Comparison of ENCODE assay signal across 8 mouse cellular contexts in the genomic region with DNA sequence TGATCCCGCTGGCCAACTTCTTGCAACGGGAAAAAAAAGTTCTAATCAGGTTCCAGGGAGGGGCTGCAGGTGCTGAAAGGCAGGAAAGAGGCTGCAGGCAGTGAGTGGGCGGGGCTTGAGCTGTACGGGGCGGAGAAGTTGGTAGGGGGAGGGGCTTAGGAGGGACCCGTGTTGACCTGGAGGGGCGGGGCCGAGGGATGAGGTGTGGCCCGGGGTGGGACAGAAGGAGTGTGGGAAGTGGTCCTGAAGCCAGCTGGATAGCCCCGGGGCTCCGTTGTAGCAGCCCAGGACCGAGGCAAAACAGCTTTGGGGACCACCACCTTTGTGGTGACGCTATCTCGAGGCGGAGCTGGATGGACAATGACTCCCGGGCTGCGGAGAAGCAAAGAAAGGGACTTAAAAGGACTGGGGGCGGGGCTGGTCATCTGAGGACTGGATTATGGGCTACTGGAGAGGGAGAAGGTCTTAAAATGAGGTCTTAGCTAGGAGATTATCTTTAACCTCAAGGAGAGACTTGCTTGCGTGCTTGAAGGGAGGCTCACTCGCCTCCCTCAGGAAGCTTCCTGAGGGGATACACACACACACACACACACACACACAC. TPM values are rescaled to one million over a fixed set of nuclear protein-coding genes. Genes with fewer than 3 reads are reported as not detected.
DNase-seq lines count a peak whose midpoint lies in the region; ATAC-seq lines count a peak whose summit lies in the region.

No protein-coding gene starts in this region.

- DNase-seq in heart, postnatal 25 days (ENCODE audit: low spot score) = no peak
- peak; percentile 85 for DNase-seq in embryo, embryonic 9.5 days (ENCODE audit: extremely low spot score)
- DNase-seq in induced T-regulatory cell, adult 2 months (ENCODE audit: low read depth) = peak; percentile 77
- peak; percentile 78 for DNase-seq in testis, postnatal 10 days (ENCODE audit: low spot score)
- DNase-seq in frontal cortex, postnatal 10 days (ENCODE audit: low spot score in 2 of 2) = no peak
- DNase-seq in layer of hippocampus, adult 9-11 months = no peak

- peak overlapping the region; percentile 41 for H3K4me3 ChIP-seq in heart, embryonic 15.5 days

- peaks cover 30% of the 10 kb centered on the region for H3K4me1 ChIP-seq in heart, embryonic 15.5 days (replicated peaks)

- ATAC-seq in heart, embryonic 15.5 days (replicated peaks; ENCODE audit: insufficient number of reproducible peaks, insufficient read depth, low FRiP score, low read depth) = peak; percentile 68
- peak; percentile 48 for ATAC-seq in megakaryocyte progenitor cell, adult 5-6 weeks (replicated peaks; ENCODE audit: poor library complexity)

- 0 out of 2 replicates have a peak overlapping the region, but pooled peaks have one; percentile 19 for H3K9ac ChIP-seq in heart, embryonic 15.5 days

- intact Hi-C loops in heart, postnatal 25 days (cut with DNase I) = no loop called here

- no peaks in the 10 kb centered on the region for H3K36me3 ChIP-seq in heart, embryonic 15.5 days

- no peaks in the 10 kb centered on the region for H3K9me3 ChIP-seq in heart, embryonic 15.5 days (replicated peaks)

- peaks cover 33% of the 10 kb centered on the region for H3K27me3 ChIP-seq in heart, embryonic 15.5 days

- 2% methylated on average over 20 of the region's 20 CpGs for WGBS in heart, embryonic 15.5 days

- no peak overlapping the region for H3K27ac ChIP-seq in heart, embryonic 15.5 days

- peak overlapping the region; percentile 60 for H3K4me2 ChIP-seq in heart, embryonic 15.5 days

RNA-seq across cellular contexts. Expression of a gene that starts 4.1 kb away (rescaled TPM):
- not detected in 2 replicates for polyA plus RNA-seq in heart, embryonic 15.5 days (2015; fragmentation: Nextera tagmentation; extraction: Ambion mirVana)
- not detected for total RNA-seq in heart, postnatal 25 days (2021)
- not detected in 2 replicates for total RNA-seq in megakaryocyte progenitor cell, adult 5-6 weeks (2015)
- not detected in 2 replicates for total RNA-seq in megakaryocyte progenitor cell, adult 5-6 weeks (2017)

RNA-seq across cellular contexts. Expression of a gene that starts 15.0 kb away (rescaled TPM):
- polyA plus RNA-seq in heart, embryonic 15.5 days (2015; fragmentation: Nextera tagmentation; extraction: Ambion mirVana) = 55.6 and 68.0 TPM in 2 replicates
- 10 to 100 TPM; 35.6 to 37.8 TPM for total RNA-seq in heart, postnatal 25 days (2021)
- total RNA-seq in megakaryocyte progenitor cell, adult 5-6 weeks (2015) = 5.5 and 7.7 TPM in 2 replicates
- total RNA-seq in megakaryocyte progenitor cell, adult 5-6 weeks (2017) = 7.2 and 10.6 TPM in 2 replicates

RNA-seq across cellular contexts. Expression of a gene that starts 23.3 kb away (rescaled TPM):
- polyA plus RNA-seq in heart, embryonic 15.5 days (2015; fragmentation: Nextera tagmentation; extraction: Ambion mirVana) = 0.14 and 0.96 TPM in 2 replicates
- total RNA-seq in heart, postnatal 25 days (2021) = 1 to 10 TPM; 7.2 to 7.7 TPM
- 9.7 and 12.5 TPM in 2 replicates for total RNA-seq in megakaryocyte progenitor cell, adult 5-6 weeks (2015)
- 3.2 and 5.2 TPM in 2 replicates for total RNA-seq in megakaryocyte progenitor cell, adult 5-6 weeks (2017)

RNA-seq across cellular contexts. Expression of a gene that starts 24.0 kb away (rescaled TPM):
- not detected in 2 replicates for polyA plus RNA-seq in heart, embryonic 15.5 days (2015; fragmentation: Nextera tagmentation; extraction: Ambion mirVana)
- 1 to 10 TPM; 2.7 to 3.3 TPM for total RNA-seq in heart, postnatal 25 days (2021)
- total RNA-seq in megakaryocyte progenitor cell, adult 5-6 weeks (2015) = not detected in 2 replicates
- not detected in 2 replicates for total RNA-seq in megakaryocyte progenitor cell, adult 5-6 weeks (2017)

RNA-seq across cellular contexts. Expression of a gene that starts 44.4 kb away (rescaled TPM):
- polyA plus RNA-seq in heart, embryonic 15.5 days (2015; fragmentation: Nextera tagmentation; extraction: Ambion mirVana) = not detected in 2 replicates
- total RNA-seq in heart, postnatal 25 days (2021) = under 1 TPM in 1 of 2 experiments, not detected in 1; 0.31 TPM
- total RNA-seq in megakaryocyte progenitor cell, adult 5-6 weeks (2015) = not detected in 2 replicates
- total RNA-seq in megakaryocyte progenitor cell, adult 5-6 weeks (2017) = not detected in 2 replicates

Comparison
In these comparisons a context has a peak if more than half of its experiments do, and no peak if none do; other contexts are left out.
1. DNase-seq: peak in embryo, embryonic 9.5 days (single experiment), induced T-regulatory cell, adult 2 months (single experiment) and testis, postnatal 10 days (single experiment); none in heart, postnatal 25 days (single experiment), frontal cortex, postnatal 10 days (0 of 2) and layer of hippocampus, adult 9-11 months (single experiment).